Mouse (Mus musculus): ENCODE data around the gene Grasp.

The Grasp gene

GRCm38 (mm10) chr15:101228866-101229590 is 5.0 kb downstream of the Grasp start:
- no peak for DNase-seq

- no peak for DNase-seq
Measured at GRCm38 (mm10) chr15:101230503-101230902, 6.5 kb downstream of the Grasp start.

GRCm38 (mm10) chr15:101230995-101231647 is 7.1 kb downstream of the Grasp start:
- DNase-seq: no peak

- DNase-seq: no peak
Measured at GRCm38 (mm10) chr15:101231648-101232180, 7.7 kb downstream of the Grasp start.

GRCm38 (mm10) chr15:101232607-101233006 is 8.6 kb downstream of the Grasp start:
- DNase-seq: no peak

GRCm38 (mm10) chr15:101233183-101233582 is 9.2 kb downstream of the Grasp start:
- no peak for DNase-seq

GRCm38 (mm10) chr15:101233641-101234275 is 9.8 kb downstream of the Grasp start:
- DNase-seq: no peak

GRCm38 (mm10) chr15:101234611-101235341 is 10.8 kb downstream of the Grasp start:
- no peak for DNase-seq

GRCm38 (mm10) chr15:101235342-101235698 is 11.3 kb downstream of the Grasp start:
- DNase-seq: no peak

- DNase-seq: no peak
Measured at GRCm38 (mm10) chr15:101235728-101236327, 11.8 kb downstream of the Grasp start.

- DNase-seq: no peak
Measured at GRCm38 (mm10) chr15:101236878-101237277, 12.9 kb downstream of the Grasp start.

GRCm38 (mm10) chr15:101238885-101239511 is 15.0 kb downstream of the Grasp start:
- peak; percentile 75 for DNase-seq

- DNase-seq: peak; percentile 49
Measured at GRCm38 (mm10) chr15:101239821-101240220, 15.8 kb downstream of the Grasp start.

GRCm38 (mm10) chr15:101240799-101241204 is 16.8 kb downstream of the Grasp start:
- peak; percentile 86 for DNase-seq

GRCm38 (mm10) chr15:101241236-101241635 is 17.2 kb downstream of the Grasp start:
- DNase-seq: no peak

GRCm38 (mm10) chr15:101241853-101242252 is 17.9 kb downstream of the Grasp start:
- DNase-seq: no peak

- DNase-seq: peak; percentile 91
Measured at GRCm38 (mm10) chr15:101242645-101243044, 18.7 kb downstream of the Grasp start.

GRCm38 (mm10) chr15:101244012-101244411 is 20.0 kb downstream of the Grasp start:
- no peak for DNase-seq

- peak; percentile 97 for DNase-seq
Measured at GRCm38 (mm10) chr15:101246231-101247154, 22.5 kb downstream of the Grasp start.

GRCm38 (mm10) chr15:101247155-101247498 is 23.1 kb downstream of the Grasp start:
- DNase-seq: no peak
